Mouse (Mus musculus) right cerebral cortex, postnatal 4 days (tissue): ENCODE data around the gene Nsmce1.

Experiments
- DNase-seq: peaks from one replicate; pipeline ENCODE4 v3.0.0-alpha.2; 2022

The Nsmce1 gene

GRCm38 (mm10) chr7:125489636-125490035 is 1.8 kb downstream of the Nsmce1 start:
- DNase-seq, result no peak

GRCm38 (mm10) chr7:125488706-125489105 is 2.7 kb downstream of the Nsmce1 start:
- no peak for DNase-seq

- DNase-seq, result no peak
These were observed 4.3 kb downstream of the Nsmce1 start for GRCm38 (mm10) chr7:125487126-125487525.

- no peak for DNase-seq
These were observed 5.2 kb downstream of the Nsmce1 start for GRCm38 (mm10) chr7:125486121-125486630.

- no peak for DNase-seq
These were observed 6.6 kb downstream of the Nsmce1 start for GRCm38 (mm10) chr7:125484791-125485190.

- no peak for DNase-seq
These were observed 8.5 kb downstream of the Nsmce1 start for GRCm38 (mm10) chr7:125482886-125483285.

- no peak for DNase-seq
These were observed 9.1 kb downstream of the Nsmce1 start for GRCm38 (mm10) chr7:125482339-125482738.

GRCm38 (mm10) chr7:125480518-125480917 is 10.9 kb downstream of the Nsmce1 start:
- DNase-seq, result no peak

GRCm38 (mm10) chr7:125478391-125478984 is 12.9 kb downstream of the Nsmce1 start:
- no peak for DNase-seq

- DNase-seq, result peak; percentile 9
These were observed 15.7 kb downstream of the Nsmce1 start for GRCm38 (mm10) chr7:125475601-125476251.

- no peak for DNase-seq
These were observed 16.9 kb downstream of the Nsmce1 start for GRCm38 (mm10) chr7:125474535-125474934.

- peak; percentile 76 for DNase-seq
These were observed 19.2 kb downstream of the Nsmce1 start for GRCm38 (mm10) chr7:125471991-125472741.

GRCm38 (mm10) chr7:125470901-125471300 is 20.5 kb downstream of the Nsmce1 start:
- no peak for DNase-seq

- DNase-seq, result peak; percentile 68
These were observed 21.5 kb downstream of the Nsmce1 start for GRCm38 (mm10) chr7:125469937-125470336.

GRCm38 (mm10) chr7:125462200-125462599 is 29.2 kb downstream of the Nsmce1 start:
- no peak for DNase-seq

- no peak for DNase-seq
These were observed 37.7 kb downstream of the Nsmce1 start for GRCm38 (mm10) chr7:125453671-125454070.

GRCm38 (mm10) chr7:125451078-125451477 is 40.3 kb downstream of the Nsmce1 start:
- DNase-seq, result no peak

GRCm38 (mm10) chr7:125450678-125451077 is 40.7 kb downstream of the Nsmce1 start:
- DNase-seq, result no peak

GRCm38 (mm10) chr7:125444464-125445401 is 46.7 kb downstream of the Nsmce1 start, which contains the start of gene Kdm8:
Gene Kdm8, plus strand, starts transcription at chr7:125444676.
- peak; percentile 89 for DNase-seq

- DNase-seq, result peak; percentile 10
These were observed 47.3 kb downstream of the Nsmce1 start for GRCm38 (mm10) chr7:125444076-125444463.

- no peak for DNase-seq
These were observed 49.1 kb downstream of the Nsmce1 start for GRCm38 (mm10) chr7:125442323-125442722.

GRCm38 (mm10) chr7:125434666-125435290 is 56.6 kb downstream of the Nsmce1 start:
- peak; percentile 7 for DNase-seq
